Mouse (Mus musculus) regulatory T cell (primary cell): ENCODE measurements around the gene Ssbp4.

Experiments used
- in situ Hi-C: fragments of 300-600 bp; cut with MboI, MseI; formaldehyde crosslinking; loops from one replicate; pipeline ENCODE4 v1.15.1; 2025; ENCODE audit warnings: high pct_unique_total_duplicates

Gene Ssbp4

GRCm38 (mm10) chr8:70608749-70609367 lies at the start of gene Ssbp4:
Ssbp4 (minus strand) TSS chr8:70608872.
- in situ Hi-C loops, result no loop called here

GRCm38 (mm10) chr8:70657739-70658138 lies 49.1 kb upstream of the Ssbp4 start:
- in situ Hi-C loops, result loop anchor here (5.0 kb wide), 1 partner anchor 45 kb away; no protein-coding TSS in a partner anchor

GRCm38 (mm10) chr8:70657214-70657613 lies 48.5 kb upstream of the Ssbp4 start:
- in situ Hi-C loops, result loop anchor here (5.0 kb wide), 1 partner anchor 45 kb away; no protein-coding TSS in a partner anchor

DNA sequence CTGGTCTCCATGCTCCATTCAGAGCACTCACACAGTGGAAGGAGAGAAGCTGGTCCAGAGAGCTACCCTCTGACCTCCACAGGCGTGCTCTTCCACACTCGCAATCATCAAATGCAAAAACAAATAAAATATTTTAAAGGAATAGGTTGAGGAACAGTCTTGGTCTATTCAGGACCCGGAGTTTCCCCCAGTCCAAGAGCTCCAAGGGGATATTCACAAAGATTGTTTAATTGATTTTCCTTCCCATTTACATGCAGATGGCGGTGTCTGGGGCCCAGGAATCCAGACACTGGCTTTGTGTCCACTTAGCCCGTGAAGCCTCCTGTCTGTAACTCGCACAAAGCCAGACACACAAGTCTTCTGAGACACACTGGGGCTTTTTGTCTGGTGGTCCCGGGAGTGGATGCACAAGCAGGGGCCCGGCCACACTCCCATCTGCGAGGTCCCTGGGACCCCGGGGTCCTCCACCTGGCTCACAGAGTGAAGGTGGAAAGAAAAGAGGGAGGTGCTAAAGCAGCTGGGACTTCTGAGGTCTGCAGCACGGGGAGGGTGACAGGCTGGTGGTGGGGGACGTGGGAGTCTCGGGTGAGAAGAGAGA lies 47.6 kb upstream of the Ssbp4 start:
- in situ Hi-C loops, result loop anchor here (5.0 kb wide), 1 partner anchor 44 kb away; no protein-coding TSS in a partner anchor

GRCm38 (mm10) chr8:70655469-70655868 lies 46.8 kb upstream of the Ssbp4 start:
- in situ Hi-C loops, result loop anchor here (5.0 kb wide), 1 partner anchor 43 kb away; no protein-coding TSS in a partner anchor

GRCm38 (mm10) chr8:70654121-70654520 lies 45.4 kb upstream of the Ssbp4 start:
- in situ Hi-C loops, result no loop called here

DNA sequence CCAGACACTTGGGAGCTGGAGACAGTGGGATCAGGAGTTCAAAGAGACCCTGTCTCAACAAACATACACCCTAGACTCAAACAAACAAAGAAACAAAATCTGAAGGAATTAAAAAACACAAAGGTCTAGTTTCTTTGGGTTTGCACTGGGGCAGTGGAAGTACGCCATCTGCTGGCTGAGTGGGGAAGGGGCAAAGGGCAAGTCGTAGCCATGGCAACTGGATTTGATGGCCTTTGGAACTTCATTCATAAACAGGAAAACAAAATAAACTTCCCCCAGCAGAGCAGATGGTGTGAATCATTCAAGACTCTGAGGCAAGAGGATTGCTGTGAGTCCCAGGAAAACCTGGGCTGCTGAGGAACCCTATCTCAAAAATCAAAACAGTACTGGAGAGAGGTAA lies 44.6 kb upstream of the Ssbp4 start:
- in situ Hi-C loops, result no loop called here

DNA sequence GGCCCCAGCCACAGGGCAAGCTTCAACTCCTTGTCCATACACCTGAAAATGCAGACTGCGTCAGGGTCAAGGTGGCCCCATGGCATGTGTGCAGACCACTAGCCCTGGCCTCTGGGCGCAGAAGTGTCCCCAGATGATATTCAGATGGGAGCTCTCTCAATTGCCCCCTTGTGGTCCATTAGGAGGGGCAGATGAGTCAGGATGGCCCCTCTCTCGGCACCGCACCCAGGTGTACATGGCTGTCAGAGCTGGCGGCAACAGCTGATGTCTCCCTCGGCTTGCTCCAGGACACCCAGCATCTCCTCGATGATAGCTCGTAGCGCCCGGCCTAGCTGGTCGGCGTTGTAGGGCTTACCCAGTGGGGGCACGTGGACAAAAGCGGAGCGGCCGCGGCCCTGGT lies 41.7 kb upstream of the Ssbp4 start:
- in situ Hi-C loops, result no loop called here

- in situ Hi-C loops, result no loop called here
Measured at GRCm38 (mm10) chr8:70649324-70649723, 40.7 kb upstream of the Ssbp4 start.

- in situ Hi-C loops, result no loop called here
Measured at GRCm38 (mm10) chr8:70648921-70649320, 40.2 kb upstream of the Ssbp4 start.

- in situ Hi-C loops, result no loop called here
Measured at GRCm38 (mm10) chr8:70648164-70648442, 39.4 kb upstream of the Ssbp4 start.

- in situ Hi-C loops, result no loop called here
Measured at GRCm38 (mm10) chr8:70647343-70648163, 38.9 kb upstream of the Ssbp4 start.

- in situ Hi-C loops, result no loop called here
Measured at GRCm38 (mm10) chr8:70646775-70647174, 38.1 kb upstream of the Ssbp4 start.

- in situ Hi-C loops, result no loop called here
Measured at GRCm38 (mm10) chr8:70646369-70646768, 37.7 kb upstream of the Ssbp4 start.

DNA sequence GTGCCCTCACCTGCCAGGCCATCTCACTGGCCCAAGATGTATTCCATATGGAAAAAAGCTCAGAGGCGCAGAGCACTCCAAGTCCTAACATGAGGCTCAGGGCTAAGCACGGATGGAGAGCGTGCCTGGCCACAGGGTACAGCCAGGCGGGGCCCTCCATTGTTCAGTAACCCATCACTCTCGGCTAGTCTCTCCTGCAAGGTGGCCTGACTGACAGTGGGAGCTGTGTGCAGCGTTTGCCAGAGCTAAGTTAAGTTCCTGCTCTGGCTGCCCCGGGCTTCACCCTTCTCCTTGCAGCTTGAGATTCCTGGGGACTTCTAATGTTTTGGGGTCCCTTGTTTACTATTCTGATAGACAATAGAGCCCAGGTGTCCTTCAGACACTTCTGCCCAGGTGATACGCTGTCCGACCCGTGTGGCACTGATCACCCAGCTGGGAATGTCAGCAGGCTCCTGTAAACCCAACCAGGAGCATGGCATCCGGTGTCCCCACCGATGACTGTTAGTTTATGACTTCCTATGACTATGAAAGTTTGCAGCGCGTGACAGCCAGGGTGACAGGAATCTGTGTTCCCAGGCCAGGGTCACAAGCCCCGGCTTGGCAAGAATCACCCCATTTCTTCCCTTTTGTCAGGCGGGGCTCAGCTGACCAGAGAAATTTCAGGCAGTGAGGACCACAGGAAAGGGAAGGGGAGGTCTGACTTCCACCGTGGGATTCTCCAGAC lies 37.0 kb upstream of the Ssbp4 start:
- in situ Hi-C loops, result no loop called here

- in situ Hi-C loops, result no loop called here
Measured at GRCm38 (mm10) chr8:70644065-70644464, 35.4 kb upstream of the Ssbp4 start.

- in situ Hi-C loops, result no loop called here
Measured at GRCm38 (mm10) chr8:70643019-70643418, 34.3 kb upstream of the Ssbp4 start.

DNA sequence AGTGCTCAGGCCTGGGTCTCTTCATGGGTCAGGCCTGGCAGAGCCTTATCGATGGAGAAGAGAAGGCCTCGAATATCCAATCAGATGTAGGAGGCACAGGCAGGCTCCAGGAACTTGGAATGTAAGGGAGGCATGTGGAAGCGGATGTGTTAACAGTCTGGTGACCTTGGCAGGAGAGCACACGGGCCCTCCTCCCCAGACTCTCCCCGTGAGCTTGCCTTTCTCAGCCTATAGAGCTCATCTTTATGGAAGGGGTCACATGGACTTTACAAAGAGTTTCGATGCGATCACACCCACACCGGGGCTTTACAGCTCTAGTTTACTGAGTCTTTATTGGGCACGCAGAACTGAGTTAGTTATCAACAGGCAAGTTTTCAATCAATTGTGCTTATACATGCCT lies 30.1 kb upstream of the Ssbp4 start:
- in situ Hi-C loops, result no loop called here

GRCm38 (mm10) chr8:70636838-70637237 lies 28.2 kb upstream of the Ssbp4 start:
- in situ Hi-C loops, result no loop called here

GRCm38 (mm10) chr8:70635527-70635926 lies 26.9 kb upstream of the Ssbp4 start:
- in situ Hi-C loops, result no loop called here

- in situ Hi-C loops, result no loop called here
Measured at GRCm38 (mm10) chr8:70634066-70634465, 25.4 kb upstream of the Ssbp4 start.

- in situ Hi-C loops, result no loop called here
Measured at GRCm38 (mm10) chr8:70632346-70632892, 23.7 kb upstream of the Ssbp4 start, which contains the start of gene Gdf15. Gdf15 (minus strand) TSS chr8:70632456.
